Mouse (Mus musculus) layer of hippocampus, adult 11-12 months (tissue): ENCODE measurements around the gene Bora.
"Not testable (repeated sequence)": the region's sequence is repeated elsewhere in the genome, so short reads cannot be mapped to it uniquely, and the experiment has no call there.

Source experiments
- DNase-seq: peaks from one replicate; pipeline ENCODE4 v3.0.0; 2022; ENCODE audit warnings: low spot score

The Bora gene

GRCm38 (mm10) chr14:99046031-99046781 lies at the start of gene Bora, which contains the start of gene Mzt1:
TSS of gene Bora (plus strand) at chr14:99046222.
TSS of gene Mzt1 (minus strand) at chr14:99046134.
- DNase-seq, result peak; percentile 89

DNA sequence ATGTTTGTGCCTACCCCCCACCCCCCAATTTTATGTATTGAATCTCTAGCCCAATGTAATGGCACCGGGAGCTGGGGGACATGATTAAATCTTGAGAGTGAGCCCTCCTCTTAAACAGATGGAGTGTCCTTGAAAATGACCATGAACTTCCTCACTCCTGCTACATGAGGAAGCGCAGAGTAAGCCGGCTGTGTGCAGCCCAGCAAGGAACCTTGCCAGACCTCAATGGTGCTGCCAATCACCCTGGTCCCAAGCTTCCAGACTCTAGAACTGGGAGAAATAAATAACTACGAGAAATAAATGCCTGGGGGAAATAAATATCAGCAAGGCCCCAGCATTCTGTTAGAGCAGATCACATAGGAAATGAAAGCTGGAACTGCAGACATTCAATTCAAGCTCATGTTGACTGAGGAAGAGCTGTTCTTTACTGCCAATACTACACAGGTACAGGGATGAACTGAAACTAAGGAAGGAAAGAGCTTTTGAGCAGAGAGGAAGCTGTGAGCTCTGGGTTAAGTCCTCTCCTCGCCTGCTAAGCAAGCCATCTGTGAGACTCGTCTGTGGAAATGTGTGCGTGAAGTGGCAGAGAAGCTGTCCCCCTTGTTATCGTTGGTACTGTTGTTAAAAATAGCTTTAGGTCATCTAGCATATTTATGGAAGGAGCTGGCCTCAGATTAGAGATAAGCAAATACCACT lies 35.6 kb upstream of the Bora start:
- DNase-seq, result no peak

GRCm38 (mm10) chr14:99010920-99011313 lies 35.1 kb upstream of the Bora start:
- no peak for DNase-seq

- no peak for DNase-seq
These were observed 27.3 kb upstream of the Bora start for GRCm38 (mm10) chr14:99018691-99019090.

DNA sequence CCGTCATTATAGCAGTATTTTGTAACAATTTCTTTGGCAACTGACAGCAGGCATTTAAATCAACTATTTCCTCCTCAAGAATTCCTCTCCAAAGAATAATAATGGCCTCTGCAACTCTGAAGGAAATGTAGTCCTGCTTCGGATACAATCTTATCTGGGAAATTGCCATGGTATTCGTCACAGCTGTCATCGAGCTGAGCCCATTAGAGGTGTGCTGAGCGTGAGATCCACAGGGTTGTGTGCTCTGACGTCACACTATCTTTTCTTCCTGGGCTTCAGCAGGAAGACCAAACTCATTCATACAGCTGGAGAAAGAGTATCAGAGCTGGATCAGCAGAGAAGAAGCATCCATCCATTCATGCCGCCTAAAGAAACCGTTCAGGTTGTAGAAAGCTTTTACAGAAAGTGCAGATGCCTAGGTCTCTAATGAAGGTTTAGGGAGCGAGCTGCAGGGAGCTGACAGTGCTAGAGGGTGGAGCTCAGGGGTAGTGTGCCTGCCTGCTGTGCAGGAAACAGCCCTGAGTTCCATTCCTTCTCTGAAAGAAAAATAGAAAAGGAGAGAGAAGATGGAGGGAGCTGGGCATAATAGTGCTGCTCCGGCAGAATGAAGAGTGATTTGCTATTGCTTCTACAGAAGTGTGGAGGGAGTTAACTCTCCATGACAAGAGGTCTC lies 26.8 kb upstream of the Bora start:
- no peak for DNase-seq

GRCm38 (mm10) chr14:99022346-99023086 lies 23.5 kb upstream of the Bora start:
- DNase-seq, result no peak

DNA sequence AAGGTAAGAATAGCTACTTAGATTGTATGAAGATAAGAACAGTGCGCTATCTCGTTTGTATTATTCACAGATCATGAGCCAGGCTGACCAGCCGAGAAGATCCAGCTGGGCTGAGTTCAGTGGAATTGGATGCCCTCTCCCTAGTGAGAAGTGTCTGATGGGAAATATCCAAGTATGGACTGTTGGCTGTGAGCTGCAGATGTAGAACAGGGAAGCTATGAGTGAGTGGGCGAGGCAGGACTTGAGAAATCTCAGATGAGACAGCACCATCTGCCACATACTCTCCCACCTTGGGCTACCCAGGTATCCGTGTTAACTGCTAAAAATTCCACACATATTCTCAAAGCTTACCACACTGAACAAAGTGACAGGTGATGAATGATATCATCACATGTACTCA lies 16.0 kb upstream of the Bora start:
- no peak for DNase-seq

- no peak for DNase-seq
These were observed 14.6 kb upstream of the Bora start for GRCm38 (mm10) chr14:99031337-99031873.

DNA sequence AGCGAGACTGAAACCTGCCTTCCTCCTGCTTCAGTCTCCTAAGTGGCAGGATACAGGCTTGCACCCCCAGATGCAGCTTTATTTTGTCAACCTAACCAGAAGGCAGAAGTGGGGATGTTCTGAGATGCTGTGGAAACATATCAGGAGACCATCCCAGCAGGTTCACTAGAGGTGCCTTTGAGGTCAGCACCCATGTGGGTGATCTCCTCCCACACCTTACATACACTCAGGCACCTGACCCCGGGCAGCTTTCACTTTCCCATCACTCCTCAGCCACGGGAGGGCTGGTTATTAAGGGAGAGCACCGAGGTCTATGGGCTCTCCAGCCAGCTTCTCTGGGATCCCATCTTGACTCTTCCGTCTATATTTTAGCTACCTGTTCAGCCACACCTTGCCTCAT lies 13.4 kb upstream of the Bora start:
- no peak for DNase-seq

GRCm38 (mm10) chr14:99034851-99035250 lies 11.2 kb upstream of the Bora start:
- DNase-seq, result not testable (repeated sequence)

DNA sequence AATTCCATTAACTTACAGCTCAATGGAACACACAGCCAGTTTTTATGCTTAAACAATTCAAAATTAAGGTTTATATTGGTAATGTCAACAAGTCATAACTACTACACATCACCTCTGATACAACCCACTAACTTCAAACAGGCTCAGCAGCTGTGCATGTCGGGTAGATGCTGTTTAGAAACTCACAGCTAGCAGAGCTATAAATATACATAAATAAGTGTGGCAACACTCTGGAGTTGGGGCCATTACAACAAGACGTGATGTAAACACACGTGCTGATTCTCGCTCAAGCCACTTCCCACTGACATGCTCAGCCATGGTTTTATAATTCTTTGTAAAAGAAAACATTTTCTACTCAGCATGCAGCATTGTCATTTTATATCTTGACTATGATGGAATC lies 10.0 kb upstream of the Bora start:
- no peak for DNase-seq

DNA sequence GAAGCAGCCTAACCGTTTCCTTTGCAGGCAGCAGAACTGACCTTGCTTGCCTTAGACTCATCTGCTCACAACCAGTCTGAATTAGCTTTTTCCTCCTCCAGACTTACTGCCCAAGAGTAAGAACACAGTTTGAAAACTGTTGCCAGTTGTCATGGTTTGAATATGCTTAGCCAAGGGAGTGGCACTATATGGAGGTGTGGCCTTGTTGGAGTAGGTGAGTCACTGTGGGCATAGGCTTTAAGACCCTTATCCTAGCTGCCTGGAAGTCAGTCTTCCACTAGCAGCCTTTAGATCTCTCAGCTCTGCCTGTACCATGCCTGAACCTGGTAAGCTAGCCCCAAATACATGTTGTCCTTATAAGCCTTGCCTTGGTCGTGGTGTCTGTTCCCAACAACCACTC lies 8.3 kb upstream of the Bora start:
- no peak for DNase-seq

DNA sequence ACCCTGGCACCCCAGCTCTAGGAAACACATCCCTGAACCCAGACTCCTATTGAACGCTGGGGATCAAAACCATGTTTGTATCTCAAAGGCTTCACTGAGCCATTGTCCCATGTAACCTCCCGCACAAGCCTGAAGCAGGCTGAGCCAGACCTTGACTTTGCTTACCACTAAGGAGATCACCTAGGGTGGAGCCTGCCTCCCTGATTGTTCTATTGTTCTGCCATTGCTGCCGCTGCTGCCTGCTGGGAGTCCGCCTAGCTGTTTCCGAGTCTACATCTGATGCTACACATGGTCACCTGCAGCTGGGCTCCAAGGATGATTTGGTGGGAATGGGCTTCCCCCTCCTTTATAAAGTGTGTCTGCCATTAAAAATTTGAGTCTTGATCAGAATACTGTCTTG lies 6.7 kb upstream of the Bora start:
- not testable (repeated sequence) for DNase-seq

GRCm38 (mm10) chr14:99041416-99041815 lies 4.6 kb upstream of the Bora start:
- no peak for DNase-seq

DNA sequence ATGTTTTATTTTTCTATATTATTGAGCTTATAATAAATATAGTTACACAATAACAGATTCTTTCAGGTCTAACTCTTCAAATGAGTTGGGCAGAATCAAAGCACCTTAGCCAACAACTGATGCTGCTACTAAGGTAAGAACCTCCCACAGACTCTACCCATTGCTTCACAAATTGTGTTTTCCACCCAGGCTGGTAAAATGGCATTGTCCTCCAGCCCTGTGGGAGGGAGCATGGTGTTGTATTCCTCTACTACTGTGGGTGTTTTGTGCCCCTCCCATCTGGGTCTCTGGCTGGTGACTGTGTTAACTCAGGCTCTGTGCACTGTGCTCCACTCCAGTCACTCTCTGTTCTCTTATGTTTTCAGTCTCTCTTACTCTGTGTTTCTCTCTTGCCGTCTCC lies 2.5 kb upstream of the Bora start:
- no peak for DNase-seq

DNA sequence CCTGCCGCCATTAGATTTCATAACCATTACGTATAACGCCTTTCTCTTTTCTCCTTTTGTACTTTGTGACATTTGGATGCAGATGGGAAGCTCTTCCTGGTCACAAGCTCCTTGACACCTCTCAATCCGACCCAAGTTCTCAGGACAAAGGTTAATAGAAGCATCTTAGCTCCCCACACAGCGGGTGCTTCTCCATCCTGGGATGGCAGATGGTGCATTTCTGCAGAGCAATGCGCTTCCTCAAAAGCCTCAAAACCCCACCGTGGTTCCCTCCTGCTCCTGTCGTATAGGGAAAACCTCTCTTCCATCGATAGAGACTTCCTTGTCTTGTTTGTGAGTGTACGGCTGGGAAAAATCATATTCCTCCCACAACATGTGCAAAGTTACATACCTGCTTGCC lies 1.9 kb upstream of the Bora start:
- no peak for DNase-seq

- no peak for DNase-seq
These were observed 1.3 kb upstream of the Bora start for GRCm38 (mm10) chr14:99044718-99045117.

GRCm38 (mm10) chr14:99045378-99046030 lies 518 bp upstream of the Bora start:
- DNase-seq, result no peak

DNA sequence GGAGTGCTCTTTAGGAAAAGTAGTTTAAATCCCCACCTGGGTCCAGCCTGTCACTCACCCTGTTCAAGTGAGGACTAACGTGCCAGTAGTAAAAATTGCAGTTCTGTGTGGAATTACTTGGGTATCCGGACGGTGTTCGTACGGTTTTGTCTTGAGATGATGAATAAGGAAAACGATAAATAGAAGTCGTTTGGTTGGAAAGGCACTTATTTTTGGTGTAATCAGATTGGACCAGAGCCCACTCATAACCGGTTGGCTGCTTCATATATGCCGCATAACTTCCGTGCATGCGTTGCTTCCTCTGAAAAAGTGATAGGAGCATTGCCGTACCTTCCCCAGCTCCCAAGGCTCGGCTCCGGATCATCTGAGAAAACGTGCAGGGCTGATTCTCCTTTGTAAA lies 760 bp downstream of the Bora start:
- no peak for DNase-seq

DNA sequence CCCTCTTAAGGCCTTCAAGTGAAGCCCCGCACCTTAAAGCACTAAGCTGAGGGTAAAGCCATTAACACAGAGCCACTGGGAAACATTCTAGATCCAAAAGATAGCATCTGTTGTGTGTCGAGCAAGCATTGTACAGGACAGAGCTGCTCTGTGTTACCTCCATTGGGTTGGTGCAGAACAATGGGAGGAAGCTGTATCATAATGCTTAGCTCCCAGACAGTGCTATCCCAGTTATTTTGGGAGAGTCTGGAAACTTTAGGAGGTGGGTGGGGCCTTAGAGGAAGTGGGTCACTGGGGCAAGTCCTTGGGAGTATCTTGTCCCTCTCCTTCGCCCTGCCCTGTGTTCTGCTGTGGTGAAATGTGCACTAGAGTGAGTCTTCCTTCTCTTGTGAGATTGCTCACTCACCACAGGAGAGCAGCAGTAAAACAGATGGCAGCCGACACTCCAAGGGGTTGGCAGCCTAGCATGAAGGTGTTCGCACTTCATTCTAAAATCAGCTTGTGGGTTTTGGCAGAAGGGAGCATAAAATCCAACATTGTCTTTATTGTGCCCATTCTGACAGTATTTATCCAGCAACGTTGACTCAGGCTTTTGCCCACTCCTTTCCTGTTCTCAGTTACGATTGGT lies 13.1 kb downstream of the Bora start:
- DNase-seq, result no peak

DNA sequence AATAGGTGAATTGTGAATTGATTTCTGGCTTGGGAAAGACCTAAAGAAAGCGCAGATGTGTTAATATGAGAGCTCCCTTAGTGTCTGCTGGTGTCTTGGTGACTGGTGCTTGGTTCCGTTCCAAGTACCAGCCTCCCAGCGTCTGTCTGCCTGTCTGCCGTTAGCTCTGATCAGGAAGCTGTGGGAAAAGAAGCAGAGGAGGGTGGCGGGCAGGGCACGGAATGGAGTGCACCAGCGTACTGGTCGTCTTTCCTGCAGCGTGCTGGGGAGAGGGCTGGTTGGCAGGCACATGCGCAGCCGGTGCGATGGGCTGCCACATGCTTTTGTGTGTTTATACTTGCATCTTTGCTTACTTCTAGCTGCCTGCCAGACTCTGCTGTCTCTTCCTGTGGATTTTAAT lies 14.6 kb downstream of the Bora start:
- peak; percentile 42 for DNase-seq
